Mouse (Mus musculus): Measurements from ENCODE around the gene Plk5.

DNA sequence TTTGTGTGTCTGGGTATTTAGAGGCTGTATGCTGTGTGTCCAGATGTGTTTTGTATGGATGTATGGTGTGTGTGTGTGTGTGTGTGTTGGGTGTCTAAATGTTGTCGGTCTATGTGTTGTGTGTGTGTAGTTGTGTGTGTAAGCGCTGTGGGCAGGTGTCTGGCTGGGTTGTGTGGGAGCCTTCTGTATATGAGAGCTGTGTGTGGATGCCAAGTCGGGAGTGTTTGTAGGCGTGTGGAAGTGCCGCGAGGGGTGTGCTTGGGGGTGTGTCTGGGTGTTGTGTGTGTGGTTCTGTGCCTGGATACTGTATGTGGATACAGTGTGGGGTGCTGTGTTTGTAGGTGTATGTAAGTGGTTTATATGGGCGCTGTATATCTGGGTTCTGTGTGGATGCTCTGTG is 1.1 kb downstream of the Plk5 start:
- TF ChIP-seq CTCF (IDR thresholded peaks at IDR 0.05; ENCODE audit: borderline replicate concordance, insufficient read depth, low read depth, low read length) (no peak), POLR2A (IDR thresholded peaks at IDR 0.05; ENCODE audit: borderline replicate concordance, insufficient read depth, low read length) (no peak)

All from cerebellum, adult 2 months (tissue).